Mouse (Mus musculus) gastrocnemius, postnatal 25 days (tissue): ENCODE results near the gene Cd5. TPM values are rescaled to one million over a fixed set of nuclear protein-coding genes. Genes with fewer than 3 reads are reported as not detected.
A peak's percentile ranks its signal among the peaks of the same experiment; 100 is the strongest.

Experiments
- DNase-seq: peaks from one replicate; pipeline ENCODE4 v3.0.0; 2022
- total RNA-seq, 2 experiments: library from RNA; stranded (reverse); gene quantifications; 1 replicate in 1 of 2; 2 replicates in 1 of 2; pipeline ENCODE4 v1.2.3; 2021

Gene Cd5
- total RNA-seq, 2 experiments from 2014 or later = 0.19 TPM; not detected in 1

GRCm38 (mm10) chr19:10729889-10730288 is 8.9 kb downstream of the Cd5 start:
- DNase-seq = no peak

GRCm38 (mm10) chr19:10724629-10725363 is 14.0 kb downstream of the Cd5 start:
- no peak for DNase-seq

- DNase-seq = no peak
These were observed 15.2 kb downstream of the Cd5 start for GRCm38 (mm10) chr19:10723649-10724048.

- no peak for DNase-seq
These were observed 15.7 kb downstream of the Cd5 start for GRCm38 (mm10) chr19:10723084-10723483.

GRCm38 (mm10) chr19:10721064-10721463 is 17.7 kb downstream of the Cd5 start:
- DNase-seq = no peak

GRCm38 (mm10) chr19:10720524-10720923 is 18.3 kb downstream of the Cd5 start:
- no peak for DNase-seq

- DNase-seq = no peak
These were observed 19.1 kb downstream of the Cd5 start for GRCm38 (mm10) chr19:10719751-10720150.

GRCm38 (mm10) chr19:10718251-10718775 is 20.5 kb downstream of the Cd5 start:
- no peak for DNase-seq

- no peak for DNase-seq
These were observed 23.3 kb downstream of the Cd5 start for GRCm38 (mm10) chr19:10715476-10715875.

- no peak for DNase-seq
These were observed 23.9 kb downstream of the Cd5 start for GRCm38 (mm10) chr19:10714682-10715475.

GRCm38 (mm10) chr19:10714168-10714567 is 24.6 kb downstream of the Cd5 start:
- DNase-seq = no peak

- DNase-seq = no peak
These were observed 25.3 kb downstream of the Cd5 start for GRCm38 (mm10) chr19:10713551-10713950.

GRCm38 (mm10) chr19:10712646-10713045 is 26.2 kb downstream of the Cd5 start:
- no peak for DNase-seq

GRCm38 (mm10) chr19:10712194-10712593 is 26.6 kb downstream of the Cd5 start:
- no peak for DNase-seq

- no peak for DNase-seq
These were observed 28.1 kb downstream of the Cd5 start for GRCm38 (mm10) chr19:10710751-10711150.

- DNase-seq = peak; percentile 39
These were observed 28.7 kb downstream of the Cd5 start for GRCm38 (mm10) chr19:10710088-10710511.

GRCm38 (mm10) chr19:10709360-10710087 is 29.3 kb downstream of the Cd5 start:
- peak; percentile 91 for DNase-seq

GRCm38 (mm10) chr19:10708900-10709299 is 29.9 kb downstream of the Cd5 start:
- DNase-seq = no peak

GRCm38 (mm10) chr19:10707881-10708280 is 30.9 kb downstream of the Cd5 start:
- DNase-seq = no peak

- no peak for DNase-seq
These were observed 31.5 kb downstream of the Cd5 start for GRCm38 (mm10) chr19:10707087-10707875.

- DNase-seq = peak; percentile 29
These were observed 35.3 kb downstream of the Cd5 start for GRCm38 (mm10) chr19:10703470-10703869.

GRCm38 (mm10) chr19:10702125-10702524 is 36.7 kb downstream of the Cd5 start:
- DNase-seq = no peak
